Mouse (Mus musculus): ENCODE measurements around the gene Zfp383. TPM values are rescaled to one million over a fixed set of nuclear protein-coding genes. Genes with fewer than 3 reads are reported as not detected.

Gene Zfp383
- polyA plus RNA-seq, 1 experiment = 1.5 TPM

DNA sequence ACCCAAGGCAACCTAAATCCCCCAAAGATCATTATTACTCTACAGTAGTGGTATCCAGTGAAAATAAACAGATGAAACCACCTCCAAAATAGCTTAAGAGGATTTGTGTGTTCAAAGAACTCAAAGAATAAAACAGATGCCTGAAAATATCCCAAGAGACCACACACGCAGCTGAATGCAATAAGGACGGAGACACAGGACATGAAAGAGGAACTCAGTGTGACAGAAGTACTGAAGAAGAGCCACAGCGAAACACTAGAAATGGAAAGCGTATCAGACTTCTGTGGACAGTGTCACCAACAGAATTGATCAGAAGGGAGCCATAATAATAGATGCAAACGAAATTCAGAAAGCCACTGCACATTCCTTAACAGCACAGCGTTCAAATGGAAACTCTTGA is 30.8 kb downstream of the Zfp383 start:
- H3K4me1 ChIP-seq (ENCODE audit: control insufficient read depth, insufficient read depth, low read length) = no peaks in the 10 kb centered on the region
- WGBS = 92% methylated on average over 6 of the region's 6 CpGs
- TF ChIP-seq CTCF (conservative IDR thresholded peaks at IDR 0.05; ENCODE audit: insufficient read depth, insufficient read length, low read depth, low read length) (no peak), POLR2A (IDR thresholded peaks at IDR 0.05; ENCODE audit: low read depth, low read length) (no peak)
- H3K27me3 ChIP-seq (replicated peaks; ENCODE audit: control insufficient read depth, insufficient read depth, low read length) = no peaks in the 10 kb centered on the region
- no peak overlapping the region for H3K4me3 ChIP-seq (ENCODE audit: insufficient read depth, low read depth, low read length)
- no peak overlapping the region for H3K27ac ChIP-seq (ENCODE audit: insufficient read depth, low read depth, low read length)
- DNase-seq = no peak
- H3K36me3 ChIP-seq (ENCODE audit: control insufficient read depth, insufficient read depth, low read length) = peaks cover 7% of the 10 kb centered on the region

- 87% methylated on average over 11 of the region's 11 CpGs for WGBS
- H3K27ac ChIP-seq (ENCODE audit: insufficient read depth, low read depth, low read length) = no peak overlapping the region
- no peak overlapping the region for H3K4me3 ChIP-seq (ENCODE audit: insufficient read depth, low read depth, low read length)
- DNase-seq = no peak
- H3K27me3 ChIP-seq (replicated peaks; ENCODE audit: control insufficient read depth, insufficient read depth, low read length) = no peaks in the 10 kb centered on the region
- no peaks in the 10 kb centered on the region for H3K4me1 ChIP-seq (ENCODE audit: control insufficient read depth, insufficient read depth, low read length)
- TF ChIP-seq POLR2A (IDR thresholded peaks at IDR 0.05; ENCODE audit: low read depth, low read length) (no peak), CTCF (conservative IDR thresholded peaks at IDR 0.05; ENCODE audit: insufficient read depth, insufficient read length, low read depth, low read length) (no peak)
- peaks cover 2% of the 10 kb centered on the region for H3K36me3 ChIP-seq (ENCODE audit: control insufficient read depth, insufficient read depth, low read length)
Observed at GRCm38 (mm10) chr7:29941027-29941426, 33.0 kb downstream of the Zfp383 start.

DNA sequence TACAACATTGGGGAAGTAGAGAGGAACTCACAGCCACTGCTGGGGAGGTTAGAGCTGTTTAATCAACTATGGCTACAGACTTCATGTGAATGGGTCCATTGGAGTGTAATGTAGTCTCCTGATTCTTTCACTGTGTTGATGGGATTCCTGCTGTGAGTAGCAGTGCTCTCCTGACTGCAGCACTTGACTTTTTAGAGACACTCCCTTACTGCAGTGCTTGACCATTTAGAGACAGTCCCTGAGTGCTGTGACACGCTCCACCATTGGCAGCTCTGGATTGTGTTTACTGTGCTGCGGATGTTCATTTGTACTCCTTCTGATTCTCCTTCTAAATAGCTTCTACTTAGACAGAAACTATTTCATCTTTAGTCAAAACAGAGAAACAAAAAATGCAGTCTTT is 34.7 kb downstream of the Zfp383 start:
- Histone ChIP-seq H3K36me3 (ENCODE audit: control insufficient read depth, insufficient read depth, low read length) (no peaks in the 10 kb centered on the region), H3K4me1 (ENCODE audit: control insufficient read depth, insufficient read depth, low read length) (no peaks in the 10 kb centered on the region), H3K27me3 (replicated peaks; ENCODE audit: control insufficient read depth, insufficient read depth, low read length) (no peaks in the 10 kb centered on the region), H3K4me3 (ENCODE audit: insufficient read depth, low read depth, low read length) (no peak overlapping the region), H3K27ac (ENCODE audit: insufficient read depth, low read depth, low read length) (no peak overlapping the region)
- 61% methylated on average over 2 of the region's 2 CpGs for WGBS
- TF ChIP-seq CTCF (conservative IDR thresholded peaks at IDR 0.05; ENCODE audit: insufficient read depth, insufficient read length, low read depth, low read length) (no peak), POLR2A (IDR thresholded peaks at IDR 0.05; ENCODE audit: low read depth, low read length) (no peak)
- no peak for DNase-seq

- Histone ChIP-seq H3K27me3 (replicated peaks; ENCODE audit: control insufficient read depth, insufficient read depth, low read length) (no peaks in the 10 kb centered on the region), H3K36me3 (ENCODE audit: control insufficient read depth, insufficient read depth, low read length) (no peaks in the 10 kb centered on the region), H3K4me1 (ENCODE audit: control insufficient read depth, insufficient read depth, low read length) (no peaks in the 10 kb centered on the region), H3K4me3 (ENCODE audit: insufficient read depth, low read depth, low read length) (no peak overlapping the region), H3K27ac (ENCODE audit: insufficient read depth, low read depth, low read length) (no peak overlapping the region)
- 86% methylated on average over 2 of the region's 2 CpGs for WGBS
- DNase-seq = no peak
- TF ChIP-seq POLR2A (IDR thresholded peaks at IDR 0.05; ENCODE audit: low read depth, low read length) (no peak), CTCF (conservative IDR thresholded peaks at IDR 0.05; ENCODE audit: insufficient read depth, insufficient read length, low read depth, low read length) (no peak)
Observed at GRCm38 (mm10) chr7:29943720-29944119, 35.7 kb downstream of the Zfp383 start.

DNA sequence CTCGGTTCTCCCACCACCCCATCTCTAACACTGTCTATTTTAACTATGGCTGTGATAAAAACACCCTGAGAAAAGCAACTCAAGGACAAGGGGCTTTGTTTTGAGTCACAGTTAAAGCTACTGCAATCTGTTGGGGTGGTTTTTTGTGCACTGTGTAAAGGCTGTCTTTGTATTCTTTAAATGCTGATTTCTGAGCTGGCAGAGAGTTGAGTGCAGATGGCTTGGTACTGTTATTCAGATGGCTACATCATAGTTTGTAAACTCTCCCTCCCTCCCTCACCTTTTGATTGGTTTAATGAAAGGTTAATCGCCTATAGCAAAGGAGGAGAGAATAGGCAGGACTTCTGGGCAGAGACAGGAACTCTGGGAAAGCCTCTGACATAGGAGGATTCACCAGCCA is 36.2 kb downstream of the Zfp383 start:
- Histone ChIP-seq H3K36me3 (ENCODE audit: control insufficient read depth, insufficient read depth, low read length) (no peaks in the 10 kb centered on the region), H3K27me3 (replicated peaks; ENCODE audit: control insufficient read depth, insufficient read depth, low read length) (no peaks in the 10 kb centered on the region), H3K4me3 (ENCODE audit: insufficient read depth, low read depth, low read length) (no peak overlapping the region), H3K4me1 (ENCODE audit: control insufficient read depth, insufficient read depth, low read length) (no peaks in the 10 kb centered on the region), H3K27ac (ENCODE audit: insufficient read depth, low read depth, low read length) (no peak overlapping the region)
- WGBS = 83% methylated on average over 2 of the region's 2 CpGs
- no peak for DNase-seq
- no peak for TF ChIP-seq POLR2A (IDR thresholded peaks at IDR 0.05; ENCODE audit: low read depth, low read length)
- TF ChIP-seq CTCF (conservative IDR thresholded peaks at IDR 0.05; ENCODE audit: insufficient read depth, insufficient read length, low read depth, low read length) = no peak

DNA sequence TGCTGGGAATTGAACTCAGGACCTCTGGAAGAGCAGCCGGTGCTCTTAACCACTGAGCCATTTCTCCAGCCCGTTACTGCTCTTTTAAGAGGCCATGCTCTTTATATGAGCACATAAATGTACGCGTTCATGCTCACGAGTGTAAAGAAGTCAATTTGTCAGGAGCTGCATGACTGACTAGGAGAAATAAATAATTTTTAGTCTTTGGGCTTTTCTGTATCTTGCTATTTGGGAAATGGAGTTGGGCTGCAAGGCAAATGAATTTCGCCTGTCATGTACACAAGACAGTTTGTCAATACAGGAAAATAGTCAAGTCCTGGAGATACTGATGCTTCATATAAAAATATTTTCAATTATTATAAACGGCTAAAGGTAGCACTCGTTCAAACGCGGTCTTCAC is 45.1 kb downstream of the Zfp383 start:
- no peak for TF ChIP-seq POLR2A (IDR thresholded peaks at IDR 0.05; ENCODE audit: low read depth, low read length)
- no peak for TF ChIP-seq CTCF (conservative IDR thresholded peaks at IDR 0.05; ENCODE audit: insufficient read depth, insufficient read length, low read depth, low read length)
- H3K27me3 ChIP-seq (replicated peaks; ENCODE audit: control insufficient read depth, insufficient read depth, low read length) = no peaks in the 10 kb centered on the region
- 28% methylated on average over 10 of the region's 10 CpGs for WGBS
- H3K4me3 ChIP-seq (ENCODE audit: insufficient read depth, low read depth, low read length) = peak overlapping the region; percentile 94
- DNase-seq = no peak
- no peaks in the 10 kb centered on the region for H3K4me1 ChIP-seq (ENCODE audit: control insufficient read depth, insufficient read depth, low read length)
- no peaks in the 10 kb centered on the region for H3K36me3 ChIP-seq (ENCODE audit: control insufficient read depth, insufficient read depth, low read length)
- H3K27ac ChIP-seq (ENCODE audit: insufficient read depth, low read depth, low read length) = peak overlapping the region; percentile 92; the same call in 1 of the 2 replicates

- Histone ChIP-seq H3K27me3 (replicated peaks; ENCODE audit: control insufficient read depth, insufficient read depth, low read length) (no peaks in the 10 kb centered on the region), H3K36me3 (ENCODE audit: control insufficient read depth, insufficient read depth, low read length) (no peaks in the 10 kb centered on the region), H3K4me1 (ENCODE audit: control insufficient read depth, insufficient read depth, low read length) (no peaks in the 10 kb centered on the region), H3K4me3 (ENCODE audit: insufficient read depth, low read depth, low read length) (peak within 1 kb of the TSS; percentile 94), H3K27ac (ENCODE audit: insufficient read depth, low read depth, low read length) (peak within 1 kb of the TSS; percentile 92)
- peak; percentile 88 for DNase-seq
- under 1% methylated on average over 52 of the region's 52 CpGs for WGBS
- TF ChIP-seq CTCF (conservative IDR thresholded peaks at IDR 0.05; ENCODE audit: insufficient read depth, insufficient read length, low read depth, low read length) (no peak), POLR2A (IDR thresholded peaks at IDR 0.05; ENCODE audit: low read depth, low read length) (no peak)
Observed at GRCm38 (mm10) chr7:29953513-29954401, 45.7 kb downstream of the Zfp383 start, which contains the start of gene Zfp74. Gene Zfp74 (minus strand): TSS chr7:29954089.

All from kidney, adult 2 months (tissue).